Mouse (Mus musculus): ENCODE data around the gene Samd13.

Samd13 gene

GRCm38 (mm10) chr3:146615496-146615895, 69.9 kb downstream of the Samd13 start, which contains the start of gene Dnase2b:
Dnase2b (minus strand) TSS chr3:146615596.
- no peak for DNase-seq (ENCODE audit: low spot score)

GRCm38 (mm10) chr3:146611821-146612220, 73.6 kb downstream of the Samd13 start:
- no peak for DNase-seq (ENCODE audit: low spot score)

- DNase-seq (ENCODE audit: low spot score), result no peak
These were observed 74.1 kb downstream of the Samd13 start for GRCm38 (mm10) chr3:146611261-146611660.

GRCm38 (mm10) chr3:146610322-146610721, 75.1 kb downstream of the Samd13 start:
- no peak for DNase-seq (ENCODE audit: low spot score)

- no peak for DNase-seq (ENCODE audit: low spot score)
These were observed 78.0 kb downstream of the Samd13 start for GRCm38 (mm10) chr3:146607368-146607767.

GRCm38 (mm10) chr3:146604647-146605046, 80.7 kb downstream of the Samd13 start:
- no peak for DNase-seq (ENCODE audit: low spot score)

GRCm38 (mm10) chr3:146602531-146602930, 82.9 kb downstream of the Samd13 start:
- DNase-seq (ENCODE audit: low spot score), result no peak

- no peak for DNase-seq (ENCODE audit: low spot score)
These were observed 84.2 kb downstream of the Samd13 start for GRCm38 (mm10) chr3:146601205-146601604.

- no peak for DNase-seq (ENCODE audit: low spot score)
These were observed 86.0 kb downstream of the Samd13 start for GRCm38 (mm10) chr3:146599198-146599900.

- no peak for DNase-seq (ENCODE audit: low spot score)
These were observed 87.0 kb downstream of the Samd13 start for GRCm38 (mm10) chr3:146598411-146598810.

- no peak for DNase-seq (ENCODE audit: low spot score)
These were observed 88.5 kb downstream of the Samd13 start for GRCm38 (mm10) chr3:146596864-146597263.

- DNase-seq (ENCODE audit: low spot score), result no peak
These were observed 89.0 kb downstream of the Samd13 start for GRCm38 (mm10) chr3:146596387-146596786.

GRCm38 (mm10) chr3:146595440-146595839, 90.0 kb downstream of the Samd13 start:
- no peak for DNase-seq (ENCODE audit: low spot score)

Measured in ovary, postnatal 14 days (tissue).